Mouse (Mus musculus) stomach, embryonic 16.5 days (tissue): ENCODE measurements around the gene Wdr91. TPM values are rescaled to one million over a fixed set of nuclear protein-coding genes. Genes with fewer than 3 reads are reported as not detected.

ENCODE experiments used
- ATAC-seq: fragments of 200-750 bp; cut with Nextera tagmentation; 2 replicates; pipeline ENCODE4 v1.8.0; 2017; ENCODE audit warnings: moderate number of reproducible peaks, moderate TSS enrichment; ENCODE audit not compliant: insufficient read depth, low FRiP score
- H3K27ac ChIP-seq: fragments of 300-500 bp; sonication (generic); 2 replicates; pipeline ENCODE4 v1.5.1; 2014; ENCODE audit warnings: low read length
- H3K27me3 ChIP-seq: fragments of 300-500 bp; sonication (generic); 2 replicates; pipeline ENCODE4 v1.6.1; 2014; ENCODE audit warnings: low read length, control low read depth, mixed read lengths; ENCODE audit not compliant: control insufficient read depth, insufficient read depth
- H3K36me3 ChIP-seq: fragments of 300-500 bp; sonication (generic); 2 replicates; pipeline ENCODE4 v1.6.1; 2014; ENCODE audit warnings: low read length; ENCODE audit not compliant: control insufficient read depth, insufficient read depth
- H3K4me1 ChIP-seq: fragments of 300-500 bp; sonication (generic); 2 replicates; pipeline ENCODE4 v1.6.1; 2014; ENCODE audit warnings: low read length, control low read depth, mixed read lengths; ENCODE audit not compliant: control insufficient read depth, insufficient read depth
- H3K4me2 ChIP-seq: fragments of 300-500 bp; sonication (generic); 2 replicates; pipeline ENCODE4 v1.6.1; 2014; ENCODE audit warnings: low read depth, low read length, mixed read lengths
- H3K4me3 ChIP-seq: fragments of 300-500 bp; sonication (generic); replicated peaks from 2 replicates; pipeline ENCODE4 v1.5.1; 2014; ENCODE audit warnings: mild to moderate bottlenecking, low read length
- H3K9ac ChIP-seq: fragments of 300-500 bp; sonication (generic); 2 replicates; pipeline ENCODE4 v1.6.1; 2014; ENCODE audit warnings: low read length
- H3K9me3 ChIP-seq: fragments of 300-500 bp; sonication (generic); replicated peaks from 2 replicates; pipeline ENCODE4 v1.6.1; 2016; ENCODE audit warnings: low read length, control low read depth; ENCODE audit not compliant: control insufficient read depth
- WGBS: fragments of 180-500 bp; shearing (Covaris S2); extraction: QIAGEN DNeasy Blood & Tissue Kit; methylation state at CpG from one replicate; pipeline ENCODE4 v1.1.7; 2014; 5-methylcytosine and 5-hydroxymethylcytosine counted together
- polyA plus RNA-seq: library from polyadenylated mRNA; unstranded; fragments of >200 nt; fragmentation: Nextera tagmentation; extraction: Ambion mirVana; gene quantifications from 2 replicates; pipeline ENCODE4 v1.2.1, GENCODE M21; 2015

Wdr91 gene
- polyA plus RNA-seq, 1 experiment from 2014 or later, result 8.8 TPM

DNA sequence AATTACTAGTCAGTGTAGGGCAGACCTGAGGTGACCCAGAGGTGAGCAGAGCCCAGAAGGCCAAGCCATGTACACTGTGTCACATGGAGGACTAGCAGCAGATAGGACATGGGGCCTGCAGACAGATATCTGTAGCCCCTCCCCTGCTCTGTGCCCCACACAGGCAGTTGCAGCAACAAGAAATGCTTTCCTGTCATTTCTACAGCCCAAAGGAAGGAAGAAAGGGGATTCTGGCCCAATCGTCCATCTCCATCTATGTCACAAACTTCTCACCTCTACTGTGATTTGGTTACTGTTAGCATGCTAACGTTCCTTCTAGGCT, 33.9 kb downstream of the Wdr91 start:
- H3K4me1 ChIP-seq, result peaks cover 35% of the 10 kb centered on the region
- H3K4me3 ChIP-seq, result peak overlapping the region; percentile 77
- H3K9ac ChIP-seq, result peak overlapping the region; percentile 92
- H3K36me3 ChIP-seq, result no peaks in the 10 kb centered on the region
- H3K27me3 ChIP-seq, result no peaks in the 10 kb centered on the region
- ATAC-seq, result no peak
- H3K27ac ChIP-seq, result peak overlapping the region; percentile 95
- WGBS, result 37% methylated on average over 2 of the region's 2 CpGs
- no peaks in the 10 kb centered on the region for H3K9me3 ChIP-seq
- peak overlapping the region; percentile 71 for H3K4me2 ChIP-seq

DNA sequence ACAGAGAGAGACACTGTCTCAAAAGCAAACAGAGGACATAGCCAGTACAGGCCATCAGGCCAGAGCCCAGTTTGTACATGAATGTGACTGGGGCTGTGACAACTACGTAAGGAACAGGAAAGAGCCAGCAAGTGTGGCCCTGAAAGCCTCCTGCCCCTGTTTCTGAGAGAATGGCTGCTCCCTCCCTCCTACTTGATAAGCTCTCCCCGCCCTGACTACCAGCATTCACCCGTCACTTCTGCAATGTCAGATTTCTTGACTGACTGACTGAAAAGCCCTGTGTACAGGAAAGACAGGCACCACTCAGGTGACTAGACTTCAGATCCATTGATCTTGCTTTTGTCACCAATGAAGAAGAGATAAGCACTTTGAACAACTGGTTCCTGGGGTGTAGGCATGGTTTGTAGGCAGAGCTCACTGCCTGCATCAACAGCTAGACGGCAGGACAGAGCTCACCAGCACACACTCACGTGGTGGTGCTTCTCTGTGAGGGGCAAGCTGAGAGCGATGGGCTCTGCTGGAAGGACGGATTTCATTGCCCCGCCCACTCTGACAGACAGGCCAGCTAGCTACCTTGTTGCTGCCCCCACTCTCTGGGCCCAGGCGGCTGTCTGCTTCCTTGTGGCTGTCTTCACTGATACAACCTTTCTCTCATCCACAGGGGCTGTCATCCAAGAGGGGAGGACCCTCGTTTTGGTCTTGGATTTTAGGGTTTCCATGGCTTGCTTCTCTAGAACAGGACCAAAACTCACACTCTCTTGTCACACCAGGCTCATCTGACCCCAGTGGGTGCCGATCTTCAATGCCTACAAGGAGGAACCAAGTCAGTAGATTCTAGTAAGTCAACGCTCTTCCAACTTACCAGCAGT, 34.5 kb downstream of the Wdr91 start:
- Histone ChIP-seq H3K36me3 (no peaks in the 10 kb centered on the region), H3K4me1 (peaks cover 35% of the 10 kb centered on the region), H3K27me3 (no peaks in the 10 kb centered on the region), H3K9me3 (no peaks in the 10 kb centered on the region), H3K9ac (peak overlapping the region; percentile 92; the same call in 1 of the 2 replicates), H3K4me3 (no peak overlapping the region), H3K4me2 (peak overlapping the region; percentile 71), H3K27ac (peak overlapping the region; percentile 64)
- 53% methylated on average over 12 of the region's 12 CpGs for WGBS
- ATAC-seq, result no peak

DNA sequence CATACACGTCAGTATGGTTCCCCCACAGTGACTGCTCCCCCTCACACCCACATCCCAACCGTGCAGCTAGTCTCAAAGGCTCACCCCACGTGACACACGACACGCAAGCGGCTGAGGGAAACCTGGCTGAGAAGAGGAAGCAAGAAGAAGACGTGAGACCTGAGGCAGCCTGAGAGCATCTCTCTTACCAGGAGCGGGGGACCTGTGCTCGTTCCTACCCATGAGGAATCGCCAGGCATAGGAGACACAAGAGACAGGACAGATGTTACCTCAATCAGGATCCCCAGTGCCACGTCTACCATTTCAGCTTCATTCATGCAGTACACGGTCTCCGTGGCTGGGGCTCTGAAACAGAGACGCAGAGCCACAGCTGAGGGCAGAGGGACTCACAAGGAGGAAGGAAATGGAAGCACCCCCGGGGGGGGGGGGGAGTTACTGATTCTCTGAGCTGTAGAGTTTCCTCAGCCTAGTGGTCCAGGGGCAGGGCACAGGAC, 35.4 kb downstream of the Wdr91 start:
- H3K27me3 ChIP-seq, result no peaks in the 10 kb centered on the region
- H3K4me3 ChIP-seq, result no peak overlapping the region
- H3K4me1 ChIP-seq, result peaks cover 39% of the 10 kb centered on the region
- H3K27ac ChIP-seq, result peak overlapping the region; percentile 64; the same call in 1 of the 2 replicates
- H3K9ac ChIP-seq, result 0 out of 2 replicates have a peak overlapping the region, but pooled peaks have one; percentile 18
- no peaks in the 10 kb centered on the region for H3K36me3 ChIP-seq
- ATAC-seq, result no peak
- H3K4me2 ChIP-seq, result no peak overlapping the region
- no peaks in the 10 kb centered on the region for H3K9me3 ChIP-seq
- 81% methylated on average over 15 of the region's 15 CpGs for WGBS

DNA sequence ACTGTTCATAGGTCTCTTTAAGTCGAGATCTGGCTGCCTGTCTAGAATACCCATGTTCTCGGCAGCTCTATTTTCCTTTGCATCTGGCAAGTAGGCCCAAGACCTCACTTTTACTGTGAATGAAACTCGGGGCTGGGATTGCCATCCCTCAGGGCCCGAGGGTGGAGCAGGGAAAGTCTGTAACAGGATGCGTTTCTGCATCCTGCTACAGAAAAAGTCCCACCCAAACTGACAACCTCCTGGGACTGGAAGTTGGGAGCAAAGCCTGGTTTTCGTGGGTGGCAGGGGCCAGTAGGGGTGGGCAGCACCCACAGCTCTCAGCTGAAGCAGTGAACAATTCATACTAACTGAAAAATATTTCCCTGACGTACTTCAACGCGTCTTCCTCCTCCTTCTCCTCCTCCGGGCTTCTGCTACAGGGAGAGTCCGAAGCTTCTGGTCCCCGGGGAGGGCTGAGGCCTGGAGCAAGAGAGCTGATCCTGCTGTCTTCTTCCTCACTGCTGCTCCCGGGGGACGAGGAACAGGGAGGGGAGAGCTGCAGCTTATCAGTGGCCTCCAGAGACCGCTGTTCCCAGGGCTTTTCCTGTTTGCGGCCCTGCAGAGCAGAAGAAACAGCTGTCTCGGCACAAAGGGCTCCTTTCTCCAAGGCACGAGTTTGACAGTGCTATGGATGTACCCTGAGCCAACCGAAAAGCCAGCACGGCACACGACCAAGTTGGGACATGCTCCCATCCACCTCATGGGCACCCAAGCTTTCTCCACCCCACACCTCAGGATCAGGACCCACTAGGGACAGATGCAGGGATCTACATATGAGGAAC, 36.4 kb downstream of the Wdr91 start:
- Histone ChIP-seq H3K27ac (peak overlapping the region; percentile 64), H3K36me3 (no peaks in the 10 kb centered on the region), H3K9ac (peak overlapping the region; percentile 33), H3K4me3 (no peak overlapping the region), H3K27me3 (no peaks in the 10 kb centered on the region), H3K4me1 (peaks cover 42% of the 10 kb centered on the region), H3K4me2 (no peak overlapping the region), H3K9me3 (no peaks in the 10 kb centered on the region)
- peak; percentile 5; the same call in 1 of the 2 replicates for ATAC-seq
- WGBS, result 54% methylated on average over 21 of the region's 21 CpGs

DNA sequence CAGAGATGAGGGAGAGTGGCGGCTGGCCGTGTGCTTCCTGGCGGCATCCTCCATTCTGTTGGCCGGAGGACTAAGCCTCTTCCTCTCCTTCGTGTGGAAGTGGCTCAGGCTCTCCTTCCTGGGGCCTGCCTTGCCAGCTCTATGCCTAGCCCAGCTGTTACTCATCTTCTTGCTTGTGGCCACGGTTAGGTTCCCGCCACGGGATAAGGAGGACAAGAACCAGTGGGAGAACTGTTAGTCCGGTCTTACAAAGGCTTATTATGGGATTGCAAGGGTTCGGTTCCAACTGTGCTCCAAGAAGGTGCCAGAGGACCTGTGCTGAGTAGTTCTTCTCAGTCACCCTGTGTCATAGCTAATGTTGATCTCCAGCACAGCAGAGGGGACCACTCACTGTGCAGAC, 37.8 kb downstream of the Wdr91 start:
- Histone ChIP-seq H3K4me1 (peaks cover 35% of the 10 kb centered on the region), H3K4me3 (no peak overlapping the region), H3K27me3 (no peaks in the 10 kb centered on the region), H3K9ac (no peak overlapping the region), H3K9me3 (no peaks in the 10 kb centered on the region), H3K27ac (no peak overlapping the region), H3K36me3 (no peaks in the 10 kb centered on the region), H3K4me2 (no peak overlapping the region)
- WGBS, result 84% methylated on average over 10 of the region's 10 CpGs
- no peak for ATAC-seq

DNA sequence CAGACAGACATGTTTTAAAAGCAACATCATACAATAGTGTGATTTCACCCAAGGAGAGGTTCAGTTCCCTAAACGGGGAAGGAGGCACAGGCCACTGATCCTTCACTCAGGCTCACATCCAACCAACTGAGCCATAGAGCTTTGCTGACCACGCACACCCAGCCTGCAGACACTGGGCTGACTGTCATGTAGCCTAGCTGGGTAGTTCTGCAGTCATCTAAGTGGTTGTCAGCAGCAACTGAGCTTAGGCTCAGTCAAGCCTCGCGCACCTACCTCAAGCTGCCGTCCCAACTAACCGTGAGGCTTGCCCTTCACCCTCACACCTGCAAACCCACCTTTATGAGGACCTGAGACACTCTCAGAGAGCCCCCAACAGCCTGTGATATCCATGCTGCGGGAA, 38.7 kb downstream of the Wdr91 start:
- Histone ChIP-seq H3K4me2 (no peak overlapping the region), H3K4me1 (peaks cover 31% of the 10 kb centered on the region), H3K27me3 (no peaks in the 10 kb centered on the region), H3K27ac (no peak overlapping the region), H3K4me3 (no peak overlapping the region), H3K36me3 (no peaks in the 10 kb centered on the region), H3K9me3 (no peaks in the 10 kb centered on the region), H3K9ac (no peak overlapping the region)
- ATAC-seq, result no peak
- WGBS, result 89% methylated on average over 7 of the region's 7 CpGs

DNA sequence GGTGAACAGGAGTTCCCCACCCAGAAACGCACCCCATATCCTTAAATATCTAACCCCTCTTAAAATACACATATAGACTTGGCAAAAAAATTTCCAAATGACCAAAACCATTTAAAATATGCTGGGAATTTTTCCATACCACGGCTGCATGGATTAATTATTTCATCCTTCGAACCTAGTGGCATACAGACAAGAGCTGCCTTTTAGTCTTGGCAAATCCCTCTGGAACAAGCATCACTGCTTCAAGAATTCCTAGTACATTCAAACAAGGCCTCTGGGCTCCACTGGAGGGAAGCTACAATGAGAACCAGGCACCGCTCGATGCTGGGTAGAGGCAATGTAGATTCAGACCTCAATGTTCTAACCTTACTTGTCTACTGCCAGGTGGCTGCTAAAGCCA, 40.0 kb downstream of the Wdr91 start:
- 57% methylated on average over 5 of the region's 5 CpGs for WGBS
- no peaks in the 10 kb centered on the region for H3K36me3 ChIP-seq
- no peak overlapping the region for H3K9ac ChIP-seq
- H3K4me3 ChIP-seq, result no peak overlapping the region
- no peak overlapping the region for H3K27ac ChIP-seq
- H3K4me2 ChIP-seq, result no peak overlapping the region
- ATAC-seq, result no peak
- peaks cover 27% of the 10 kb centered on the region for H3K4me1 ChIP-seq
- H3K9me3 ChIP-seq, result no peaks in the 10 kb centered on the region
- no peaks in the 10 kb centered on the region for H3K27me3 ChIP-seq

DNA sequence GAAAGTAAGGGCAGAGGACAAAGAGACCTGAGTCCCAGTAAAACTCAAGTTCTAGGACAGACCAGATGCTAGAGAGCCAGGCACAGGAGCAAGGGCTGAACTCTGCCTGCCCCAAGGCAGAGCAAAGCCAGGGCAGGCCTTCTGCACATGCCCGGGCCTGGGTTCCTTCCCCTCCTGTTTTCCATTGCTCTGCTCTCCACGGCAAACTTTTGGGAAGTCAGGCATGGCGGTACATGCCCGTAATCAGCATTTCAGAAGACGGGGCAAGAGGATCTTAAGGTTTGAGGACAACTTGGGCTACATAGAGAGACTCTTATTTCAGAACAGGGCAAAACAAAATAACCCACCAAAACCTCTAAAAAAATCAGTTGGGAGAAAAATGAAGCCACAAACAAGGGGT, 40.5 kb downstream of the Wdr91 start:
- H3K9ac ChIP-seq, result no peak overlapping the region

More for the DNA sequence above, 40.5 kb downstream of the Wdr91 start:
- H3K27ac ChIP-seq, result peak overlapping the region; percentile 48
- ATAC-seq, result no peak
- H3K9me3 ChIP-seq, result no peaks in the 10 kb centered on the region
- no peaks in the 10 kb centered on the region for H3K36me3 ChIP-seq
- H3K4me1 ChIP-seq, result peaks cover 31% of the 10 kb centered on the region
- H3K27me3 ChIP-seq, result no peaks in the 10 kb centered on the region
- no peak overlapping the region for H3K4me2 ChIP-seq
- 61% methylated on average over 5 of the region's 5 CpGs for WGBS
- H3K4me3 ChIP-seq, result no peak overlapping the region
